Mouse (Mus musculus) brown adipose tissue, adult 24 weeks (tissue): ENCODE data around the gene Abcc12. TPM values are rescaled to one million over a fixed set of nuclear protein-coding genes. Genes with fewer than 3 reads are reported as not detected.

ENCODE experiments used
- H3K27ac ChIP-seq: fragments of 200-500 bp; replicated peaks from 2 replicates; pipeline ENCODE4 v1.5.1; 2012; ENCODE audit warnings: low read depth, mild to moderate bottlenecking, low read length
- H3K4me1 ChIP-seq: fragments of 200-500 bp; 2 replicates; pipeline ENCODE4 v1.6.1; 2012; ENCODE audit warnings: low read length, mixed read lengths; ENCODE audit not compliant: control insufficient read depth, insufficient read depth, insufficient read length
- H3K4me3 ChIP-seq: fragments of 200-500 bp; 2 replicates; pipeline ENCODE4 v1.5.1; 2012; ENCODE audit warnings: low read depth, mild to moderate bottlenecking, low read length, moderate library complexity; ENCODE audit not compliant: insufficient read depth
- polyA plus RNA-seq: library from polyadenylated mRNA; stranded (reverse); fragments of >200 nt; gene quantifications from 2 replicates; pipeline ENCODE4 v1.2.4, GENCODE M21; 2012; ENCODE audit not compliant: missing spikeins, insufficient read depth, insufficient read length

Gene Abcc12
- polyA plus RNA-seq, 1 experiment = not detected

DNA sequence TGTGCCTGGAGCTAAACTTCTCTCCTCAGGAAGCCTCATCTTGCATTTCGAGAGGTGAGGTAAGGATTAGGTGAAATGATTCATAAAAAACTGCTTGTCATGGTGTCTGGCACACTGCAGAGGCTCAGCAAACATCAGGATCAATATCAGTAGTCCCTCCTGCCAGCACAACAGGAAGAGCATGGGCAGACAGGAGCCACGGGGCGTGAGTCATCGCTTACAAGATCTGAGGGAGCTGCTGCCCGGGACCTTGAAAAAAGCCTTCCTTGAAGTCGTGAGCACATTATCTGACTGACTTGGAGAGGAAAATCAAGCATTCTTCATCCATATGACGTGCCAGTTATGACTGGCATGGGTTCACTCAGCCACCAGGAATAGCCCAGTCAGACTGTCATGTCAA, 79.1 kb downstream of the Abcc12 start:
- 0 out of 2 replicates have a peak, but pooled peaks cover 2% of the 10 kb centered on the region for H3K4me1 ChIP-seq

DNA sequence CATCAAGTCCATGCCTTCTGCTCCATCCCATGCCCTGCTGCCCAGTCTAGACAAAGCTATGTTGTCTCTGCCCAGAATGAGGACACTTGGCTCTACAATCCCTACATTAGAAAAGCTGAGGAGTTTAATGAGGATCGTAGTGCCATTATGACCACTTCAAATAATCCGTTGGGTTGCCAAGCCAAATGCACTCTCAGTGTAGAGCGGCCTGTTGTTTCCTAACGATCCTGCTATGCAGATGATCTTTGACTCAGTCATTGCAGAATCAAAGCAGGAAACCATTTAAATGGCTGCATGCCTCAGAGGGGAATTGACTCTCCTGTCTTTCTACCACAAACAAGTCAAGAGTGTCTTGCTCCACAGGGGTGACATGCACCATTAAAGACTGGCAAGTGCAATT, 85.4 kb downstream of the Abcc12 start:
- Histone ChIP-seq H3K4me1 (0 out of 2 replicates have a peak, but pooled peaks cover 2% of the 10 kb centered on the region), H3K27ac (no peak overlapping the region), H3K4me3 (no peak overlapping the region)

More for the DNA sequence above, 79.1 kb downstream of the Abcc12 start:
- H3K4me3 ChIP-seq = no peak overlapping the region
- H3K27ac ChIP-seq = no peak overlapping the region

DNA sequence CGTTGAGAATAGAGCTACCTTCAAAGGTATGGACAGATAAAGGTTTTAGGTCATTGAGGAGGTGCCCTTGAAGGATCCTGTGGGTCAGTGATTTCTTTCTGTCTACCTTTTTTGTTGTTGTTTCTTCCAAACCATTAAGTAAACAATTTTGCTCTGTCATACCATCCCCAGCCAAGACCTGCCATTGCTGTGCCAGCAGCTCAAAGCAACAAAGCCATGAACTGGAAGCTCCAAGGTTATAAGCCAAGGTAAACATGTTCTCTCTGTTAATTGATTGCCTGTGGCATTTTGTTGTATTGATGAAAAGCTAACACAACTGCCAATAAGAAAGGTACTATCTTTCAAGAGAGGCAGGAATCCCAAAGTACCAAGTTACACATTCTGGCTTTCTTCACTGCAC, 86.6 kb downstream of the Abcc12 start:
- H3K4me3 ChIP-seq = no peak overlapping the region
- no peaks in the 10 kb centered on the region for H3K4me1 ChIP-seq
- no peak overlapping the region for H3K27ac ChIP-seq

DNA sequence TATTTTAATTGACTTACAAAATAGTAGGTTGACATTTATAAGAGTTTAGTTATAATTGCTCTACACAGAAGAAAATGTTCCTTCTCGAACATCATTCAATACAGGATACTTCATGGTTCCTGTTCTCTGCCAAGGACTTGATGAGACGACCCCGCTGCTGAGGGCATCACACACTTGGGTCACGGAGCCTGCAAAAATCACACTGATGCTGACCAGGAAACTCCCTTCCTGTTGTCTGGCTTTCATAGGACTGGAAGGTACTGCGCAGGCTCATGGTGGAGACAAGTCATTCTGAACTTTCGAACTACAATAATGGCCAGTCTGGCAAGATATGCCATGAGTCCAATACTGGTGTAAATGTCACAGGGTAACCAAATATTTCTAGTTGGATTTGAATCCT, 95.1 kb downstream of the Abcc12 start:
- Histone ChIP-seq H3K27ac (no peak overlapping the region), H3K4me1 (no peaks in the 10 kb centered on the region), H3K4me3 (no peak overlapping the region)

DNA sequence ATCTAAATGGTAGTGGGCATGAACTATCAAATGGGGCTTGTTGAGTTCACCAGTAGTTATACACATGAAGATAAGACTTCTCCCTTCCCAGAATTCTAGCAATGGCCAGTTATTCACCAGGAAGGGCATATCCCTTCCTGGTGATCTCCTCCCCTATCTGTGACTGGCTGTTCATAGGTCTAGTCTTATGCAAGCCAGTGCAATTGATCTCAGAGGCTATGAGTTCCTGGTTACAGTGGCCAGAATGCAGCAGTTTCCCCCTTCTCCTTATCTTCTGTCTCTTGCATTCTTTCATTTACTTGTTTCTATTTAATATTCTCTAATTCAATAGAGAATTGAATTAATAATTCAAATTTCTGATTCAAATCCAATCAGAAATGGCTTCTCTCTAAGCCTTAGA, 96.2 kb downstream of the Abcc12 start:
- Histone ChIP-seq H3K4me3 (no peak overlapping the region), H3K27ac (no peak overlapping the region), H3K4me1 (no peaks in the 10 kb centered on the region)

DNA sequence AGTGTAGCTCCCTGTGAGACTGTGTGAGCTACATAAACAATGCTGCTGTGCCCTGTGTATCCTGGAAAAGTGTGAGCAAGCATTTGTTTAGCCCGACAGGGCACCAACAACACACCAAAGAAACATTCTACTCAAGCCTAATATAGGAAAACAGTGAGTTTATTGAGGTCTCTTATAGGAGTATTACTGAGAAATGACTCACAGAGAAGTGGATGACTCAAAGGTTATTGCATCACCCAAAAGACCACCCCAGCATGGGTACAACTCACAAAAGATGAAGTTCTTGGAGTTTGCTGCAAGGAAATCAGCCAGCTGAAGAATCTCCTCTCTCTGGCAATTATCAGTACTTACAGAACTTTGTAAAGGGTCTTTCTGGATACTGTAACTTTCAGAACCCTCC, 98.4 kb downstream of the Abcc12 start:
- Histone ChIP-seq H3K27ac (no peak overlapping the region), H3K4me3 (no peak overlapping the region), H3K4me1 (no peaks in the 10 kb centered on the region)

DNA sequence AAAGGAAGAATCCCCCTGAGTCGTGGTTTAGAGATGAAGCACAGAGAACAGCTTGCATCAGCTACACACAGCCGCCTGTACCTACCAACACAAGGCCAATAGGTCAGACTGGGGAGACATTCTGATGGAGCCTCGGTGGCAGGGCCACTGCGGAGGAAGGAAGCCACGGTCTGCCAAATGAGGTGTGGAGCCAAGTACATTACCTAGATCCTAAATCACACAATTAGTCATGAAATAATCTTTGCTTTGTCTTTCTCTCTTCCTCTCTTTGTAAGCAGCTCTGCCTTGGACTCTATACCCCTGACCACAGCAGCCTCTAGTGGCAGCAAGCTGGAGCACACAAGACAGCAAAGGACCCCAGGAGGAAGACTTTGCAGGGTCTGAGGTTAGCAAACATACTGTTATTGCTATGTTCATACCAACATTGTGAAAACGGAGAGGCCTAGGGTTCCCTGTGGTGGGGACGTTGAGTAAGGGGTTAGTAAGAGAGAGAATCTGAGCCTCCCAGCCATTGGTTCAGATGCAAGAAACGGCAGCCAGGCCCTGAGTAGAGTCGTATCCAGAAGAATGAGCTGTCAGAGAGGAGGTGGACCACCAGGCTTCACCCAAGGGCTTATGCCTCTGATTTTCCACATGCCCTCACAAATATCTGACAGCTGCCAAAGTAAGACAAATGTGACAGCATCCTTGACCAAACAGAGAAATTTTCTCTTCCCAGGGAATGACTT, 104.6 kb downstream of the Abcc12 start:
- no peak overlapping the region for H3K27ac ChIP-seq
- no peak overlapping the region for H3K4me3 ChIP-seq
- no peaks in the 10 kb centered on the region for H3K4me1 ChIP-seq

DNA sequence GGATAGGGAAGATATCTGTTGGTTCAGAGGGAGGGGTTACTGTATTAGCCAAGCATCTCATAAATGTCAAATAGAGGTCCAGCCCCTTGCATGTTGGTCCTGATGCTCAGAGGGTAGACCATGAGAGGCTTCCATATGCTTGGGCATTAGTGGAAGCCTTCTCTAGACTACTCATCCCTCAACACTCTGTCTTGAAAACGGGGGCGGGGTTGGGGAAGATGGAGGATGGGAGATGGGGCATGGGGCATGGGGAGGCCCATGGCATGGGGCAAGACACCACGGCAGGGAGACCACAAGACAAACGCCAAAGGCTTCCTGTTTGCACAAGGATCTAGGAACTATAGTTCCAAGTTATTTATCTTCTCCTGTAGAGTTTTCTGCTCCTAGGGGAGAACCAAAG, 106.0 kb downstream of the Abcc12 start:
- Histone ChIP-seq H3K4me1 (no peaks in the 10 kb centered on the region), H3K4me3 (no peak overlapping the region), H3K27ac (no peak overlapping the region)

DNA sequence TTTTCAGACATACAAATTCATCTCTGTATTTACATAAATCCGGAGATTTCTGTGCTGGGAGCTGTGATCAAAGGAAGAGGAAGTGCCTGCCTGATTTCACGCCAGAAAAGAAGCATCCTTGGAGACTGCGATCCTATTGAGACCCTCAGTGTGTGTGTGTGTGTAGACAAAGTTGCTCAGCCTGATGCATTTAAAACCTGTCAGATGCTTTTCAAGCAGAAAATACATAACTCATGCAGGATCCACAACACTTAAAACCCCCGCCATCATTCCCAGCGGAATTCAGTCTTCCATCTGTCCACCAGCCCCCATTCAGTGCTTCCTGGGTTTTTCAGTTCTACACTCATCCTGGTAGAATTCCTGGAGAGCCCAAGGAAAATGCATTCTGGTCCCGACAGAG, 107.4 kb downstream of the Abcc12 start:
- no peak overlapping the region for H3K27ac ChIP-seq
- no peak overlapping the region for H3K4me3 ChIP-seq
- H3K4me1 ChIP-seq = no peaks in the 10 kb centered on the region

DNA sequence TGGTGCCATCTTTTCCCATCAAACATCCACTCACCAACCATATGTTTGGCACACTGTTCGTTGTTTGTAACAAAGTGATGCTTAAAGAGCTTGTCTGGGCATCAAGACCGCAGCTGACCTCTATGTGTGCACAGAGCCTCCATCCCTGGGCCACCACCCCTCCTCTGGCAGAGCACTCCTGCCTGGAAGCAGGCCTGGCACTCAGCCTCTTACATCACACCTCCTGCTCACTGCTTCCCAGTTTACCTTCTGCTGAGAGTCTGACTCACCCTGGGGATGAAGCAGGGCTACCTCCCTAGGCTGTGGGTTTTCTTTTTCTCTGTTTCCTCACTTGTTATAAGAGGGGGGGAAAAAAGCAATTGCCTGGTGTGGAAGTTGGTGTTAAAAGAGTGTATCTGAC, 109.8 kb downstream of the Abcc12 start:
- Histone ChIP-seq H3K27ac (no peak overlapping the region), H3K4me1 (no peaks in the 10 kb centered on the region), H3K4me3 (no peak overlapping the region)

DNA sequence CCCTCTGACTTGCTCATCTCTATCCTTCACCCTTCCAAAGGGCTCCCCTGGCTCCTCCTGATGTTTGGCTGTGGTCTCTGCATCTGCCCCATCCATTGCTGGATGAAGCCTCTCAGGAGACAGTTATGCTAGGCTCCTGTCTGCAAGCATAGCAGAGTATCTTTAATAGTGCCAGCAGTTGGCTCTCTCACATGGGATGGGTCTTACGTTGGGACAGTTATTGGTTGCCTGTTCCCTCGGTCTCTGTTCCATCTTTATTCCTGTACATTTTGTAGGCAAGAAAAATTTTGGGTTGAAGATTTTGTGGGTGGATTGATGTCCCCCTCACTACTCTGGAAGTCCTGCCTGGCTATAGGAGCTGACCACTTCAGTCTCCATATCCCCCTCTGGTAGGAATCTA, 117.3 kb downstream of the Abcc12 start:
- Histone ChIP-seq H3K4me1 (no peaks in the 10 kb centered on the region), H3K27ac (no peak overlapping the region), H3K4me3 (no peak overlapping the region)

DNA sequence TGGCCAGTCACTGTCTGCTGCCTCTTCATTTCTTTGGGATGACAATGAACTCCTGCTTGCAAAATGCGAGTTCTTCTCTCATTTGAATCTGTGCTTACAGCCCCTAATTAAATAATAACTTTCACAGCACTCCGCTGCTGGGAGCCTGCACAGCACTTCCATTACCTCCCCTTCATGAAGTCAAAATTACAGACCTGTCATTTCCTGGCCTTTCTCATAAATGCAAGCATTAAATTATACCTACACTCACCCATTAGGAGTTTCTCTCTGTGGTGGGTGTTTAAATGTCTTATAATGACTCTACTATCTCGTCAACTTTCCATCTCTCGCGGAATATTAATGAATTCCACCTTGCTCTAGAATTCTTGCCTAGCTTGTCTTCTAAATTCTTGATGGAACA, 120.1 kb downstream of the Abcc12 start:
- Histone ChIP-seq H3K4me3 (no peak overlapping the region), H3K4me1 (no peaks in the 10 kb centered on the region), H3K27ac (no peak overlapping the region)

DNA sequence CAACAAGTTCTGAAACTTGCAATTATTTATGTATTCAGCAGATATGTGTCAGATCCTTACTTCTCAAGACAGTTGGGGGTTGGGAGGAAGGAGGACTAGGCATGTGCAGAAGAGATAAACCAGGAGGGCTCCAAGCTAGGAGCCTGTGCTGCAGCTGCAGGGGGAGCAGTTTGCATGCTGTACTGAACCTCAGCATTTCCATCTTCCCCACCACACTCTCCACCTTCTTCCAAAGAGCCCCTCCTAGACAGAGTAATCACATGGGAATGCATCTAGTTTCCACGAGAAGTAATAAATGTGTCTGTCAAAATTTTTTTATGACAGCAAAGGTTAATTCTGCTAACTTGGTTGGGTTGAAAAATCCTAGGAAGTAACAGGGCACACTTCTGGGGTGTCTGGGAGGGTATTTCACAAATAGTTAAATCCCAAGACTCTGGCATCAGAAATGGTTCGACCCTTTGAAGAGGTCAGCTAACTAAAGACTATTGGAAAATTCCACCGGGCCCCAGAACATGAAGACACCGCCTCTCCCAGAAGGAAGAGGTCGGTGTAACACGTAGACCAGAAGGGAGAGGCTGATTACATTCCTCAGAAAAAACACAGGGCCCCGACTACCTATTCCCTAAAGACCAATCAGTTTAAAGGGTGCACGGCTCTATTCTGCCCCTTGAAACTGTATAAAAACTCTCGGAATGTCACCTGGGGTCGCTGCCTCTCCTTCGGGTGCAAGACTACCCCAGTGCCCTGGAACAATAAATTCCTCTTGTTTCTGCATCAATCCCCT, 126.6 kb downstream of the Abcc12 start:
- no peak overlapping the region for H3K27ac ChIP-seq
- no peak overlapping the region for H3K4me3 ChIP-seq
- H3K4me1 ChIP-seq = no peaks in the 10 kb centered on the region

DNA sequence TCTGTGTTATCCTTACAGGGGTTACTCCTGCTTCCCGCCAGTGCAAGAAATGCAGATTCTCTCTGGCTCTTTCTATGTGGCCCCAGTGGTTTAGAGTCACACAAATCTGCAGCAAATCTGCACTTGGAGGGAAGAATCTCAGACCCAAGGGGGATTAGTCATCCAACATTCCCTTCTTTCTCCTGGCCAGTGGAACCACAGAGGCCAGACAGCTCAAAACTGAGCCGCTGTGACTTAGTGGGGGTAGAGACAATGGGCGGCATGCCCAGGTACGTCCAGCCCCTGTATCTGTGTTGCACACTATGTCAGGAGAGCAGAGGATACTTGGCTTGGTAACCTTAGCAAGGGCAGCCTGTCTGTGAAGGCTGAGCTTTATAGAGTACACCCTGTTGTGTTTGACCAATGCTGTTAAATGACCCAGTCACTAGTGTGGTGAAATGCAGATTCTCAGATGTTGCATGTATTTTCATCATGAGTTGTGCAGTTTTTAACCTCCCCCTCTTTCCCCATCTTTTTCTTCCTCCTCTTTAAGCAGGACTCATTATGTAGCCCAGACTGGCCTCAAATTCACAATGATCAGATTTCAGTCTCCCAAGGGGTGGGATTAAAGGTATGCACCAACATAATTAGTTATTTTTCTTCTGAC, 130.5 kb downstream of the Abcc12 start:
- Histone ChIP-seq H3K4me3 (no peak overlapping the region), H3K27ac (no peak overlapping the region), H3K4me1 (no peaks in the 10 kb centered on the region)

DNA sequence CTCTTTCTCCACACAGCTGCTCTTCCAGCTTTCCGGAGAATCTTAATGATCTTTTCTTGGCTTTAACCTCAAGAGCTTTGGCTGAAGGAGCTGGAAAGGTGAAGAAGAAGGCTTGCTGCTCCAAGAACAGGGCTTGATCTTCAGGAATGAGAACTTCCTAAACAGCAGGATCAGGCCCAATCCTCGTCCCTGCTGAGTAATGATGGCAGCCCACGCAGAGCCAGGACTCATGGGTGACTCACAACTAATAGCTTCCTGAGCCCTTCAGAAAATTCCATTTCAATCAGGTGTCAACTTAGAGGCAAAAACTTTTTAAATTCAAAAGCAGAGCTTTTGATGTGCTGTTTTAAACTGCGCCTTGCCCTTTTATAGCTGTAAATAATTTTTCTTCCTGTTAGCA, 135.0 kb downstream of the Abcc12 start:
- no peak overlapping the region for H3K27ac ChIP-seq
- H3K4me1 ChIP-seq = no peaks in the 10 kb centered on the region; the same call in 1 of the 2 replicates
- H3K4me3 ChIP-seq = no peak overlapping the region
